ENCODE assay signal across 23 mouse cellular contexts in genomic region chr14:102793753-102794152, GRCm38 (mm10).
"Had no signal": no experiment of that assay in that cellular context is flagged by ENCODE, and none has a peak within 500 bp of the region (broad histone marks: within the 10 kb centered on the region; RNA-seq: fewer than 3 reads in every experiment).

No protein-coding gene starts in this region.

- H3K4me3 ChIP-seq: gastrocnemius, adult 2 months; heart, embryonic 10.5 days; heart, embryonic 12.5 days; hindbrain, embryonic 10.5 days; hindbrain, embryonic 12.5 days; limb, embryonic 13.5 days; limb, embryonic 15.5 days; liver, embryonic 12.5 days had no signal

- H3K9ac ChIP-seq: heart, embryonic 12.5 days; hindbrain, embryonic 12.5 days; hindbrain, embryonic 14.5 days; limb, embryonic 13.5 days; limb, embryonic 15.5 days; liver, embryonic 12.5 days had no signal

- H3K9me3 ChIP-seq: heart, embryonic 10.5 days; heart, embryonic 12.5 days; hindbrain, embryonic 10.5 days; hindbrain, embryonic 12.5 days; limb, embryonic 13.5 days; limb, embryonic 15.5 days; liver, embryonic 12.5 days had no signal

- ATAC-seq: hindbrain, embryonic 16.5 days; inflammation-experienced regulatory T-cells, adult 6 months; liver, embryonic 12.5 days had no signal

- H3K27ac ChIP-seq: gastrocnemius, adult 2 months; heart, embryonic 10.5 days; hindbrain, embryonic 10.5 days; hindbrain, embryonic 12.5 days; hindbrain, embryonic 14.5 days; limb, embryonic 13.5 days; limb, embryonic 15.5 days; liver, embryonic 12.5 days had no signal

- H3K36me3 ChIP-seq: heart, embryonic 10.5 days; heart, embryonic 12.5 days; hindbrain, embryonic 10.5 days; hindbrain, embryonic 12.5 days; limb, embryonic 13.5 days; limb, embryonic 15.5 days; liver, embryonic 12.5 days had no signal

- DNase-seq: gastrocnemius, adult 2 months; gastrocnemius, postnatal 10 days; gastrocnemius, postnatal 25 days; heart, adult 18-20 months; heart, postnatal 10 days; heart, postnatal 4 days; kidney, adult 11 months; kidney, adult 8-10 months; kidney, postnatal 14 days; kidney, postnatal 36 days; layer of hippocampus, adult 9-11 months; layer of hippocampus, postnatal 36 days; left cerebral cortex, postnatal 4 days had no signal

- H3K27me3 ChIP-seq: heart, embryonic 12.5 days; hindbrain, embryonic 12.5 days; limb, embryonic 13.5 days; limb, embryonic 15.5 days; liver, embryonic 12.5 days had no signal

- H3K4me2 ChIP-seq: heart, embryonic 12.5 days; hindbrain, embryonic 12.5 days; hindbrain, embryonic 14.5 days; limb, embryonic 13.5 days; limb, embryonic 15.5 days; liver, embryonic 12.5 days had no signal

- H3K4me1 ChIP-seq: heart, embryonic 10.5 days; heart, embryonic 12.5 days; hindbrain, embryonic 12.5 days; limb, embryonic 13.5 days; limb, embryonic 15.5 days; liver, embryonic 12.5 days had no signal
